Mouse (Mus musculus) erythroid progenitor cell, adult 5-6 weeks (primary cell): ENCODE data around the gene Glrx. TPM values are rescaled to one million over a fixed set of nuclear protein-coding genes. Genes with fewer than 3 reads are reported as not detected.
"Not testable (repeated sequence)": the region's sequence is repeated elsewhere in the genome, so short reads cannot be mapped to it uniquely, and the experiment has no call there.

Experiments used
- ATAC-seq: replicated peaks from 2 replicates; pipeline ENCODE4 v1.8.0; 2016; ENCODE audit warnings: moderate number of reproducible peaks, mild to moderate bottlenecking, moderate TSS enrichment, inconsistent platforms; ENCODE audit not compliant: poor library complexity, low FRiP score, severe bottlenecking
- total RNA-seq, 2 experiments: library from RNA; stranded (forward) in 1 of 2; stranded (reverse) in 1 of 2; fragments of 150-400 nt in 1 of 2; fragments of 186-747, 209-891 nt in 1 of 2; gene quantifications; 2 replicates each; pipeline versions ENCODE4 v1.2.3 to v1.2.4; 2015 to 2017; ENCODE audit warnings: low replicate concordance in 2 of 2

The Glrx gene
- total RNA-seq (2015; ENCODE audit: low replicate concordance), result 62.9 and 66.7 TPM in 2 replicates
- total RNA-seq (2017; ENCODE audit: low replicate concordance), result 18.9 and 34.6 TPM in 2 replicates

DNA sequence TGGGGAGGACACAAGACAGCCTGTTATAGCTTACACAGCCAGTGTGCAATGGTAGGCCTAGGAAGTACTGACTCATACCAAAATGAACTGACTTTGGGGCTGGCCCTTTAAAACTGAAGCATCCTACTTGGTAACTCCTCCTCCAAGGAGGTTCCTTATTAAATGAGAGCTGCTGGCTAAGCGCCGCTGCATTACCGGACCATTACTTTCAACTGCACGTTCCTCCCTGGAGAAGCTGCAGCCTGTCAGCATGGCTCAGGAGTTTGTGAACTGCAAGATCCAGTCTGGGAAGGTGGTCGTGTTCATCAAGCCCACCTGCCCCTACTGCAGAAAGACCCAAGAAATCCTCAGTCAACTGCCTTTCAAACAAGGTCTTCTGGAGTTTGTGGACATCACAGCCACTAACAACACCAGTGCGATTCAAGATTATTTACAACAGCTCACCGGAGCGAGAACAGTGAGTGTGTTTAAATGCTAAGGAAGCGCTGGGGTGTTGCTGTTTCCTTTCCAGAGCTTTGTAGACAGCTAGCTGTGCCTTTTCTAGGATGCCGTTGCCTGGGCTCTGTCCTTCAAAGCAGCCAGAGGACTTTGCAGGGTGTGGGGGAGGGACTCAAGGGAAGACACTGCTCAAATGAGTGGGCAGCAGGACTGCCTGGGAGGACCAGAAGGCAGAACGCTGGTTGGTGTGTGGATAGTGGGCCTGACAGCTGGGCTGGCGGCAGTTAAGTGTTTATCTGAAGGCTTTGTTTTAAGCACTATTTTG, at the start of gene Glrx:
TSS of gene Glrx (plus strand) at position 150 of the 763 bp plus-strand sequence.
- ATAC-seq, result peak; percentile 80

GRCm38 (mm10) chr13:75790550-75791205, 49.0 kb upstream of the Glrx start:
- no peak for ATAC-seq

- no peak for ATAC-seq
Observed at GRCm38 (mm10) chr13:75793863-75794629, 45.6 kb upstream of the Glrx start.

GRCm38 (mm10) chr13:75797369-75798141, 42.1 kb upstream of the Glrx start:
- peak; percentile 90 for ATAC-seq

DNA sequence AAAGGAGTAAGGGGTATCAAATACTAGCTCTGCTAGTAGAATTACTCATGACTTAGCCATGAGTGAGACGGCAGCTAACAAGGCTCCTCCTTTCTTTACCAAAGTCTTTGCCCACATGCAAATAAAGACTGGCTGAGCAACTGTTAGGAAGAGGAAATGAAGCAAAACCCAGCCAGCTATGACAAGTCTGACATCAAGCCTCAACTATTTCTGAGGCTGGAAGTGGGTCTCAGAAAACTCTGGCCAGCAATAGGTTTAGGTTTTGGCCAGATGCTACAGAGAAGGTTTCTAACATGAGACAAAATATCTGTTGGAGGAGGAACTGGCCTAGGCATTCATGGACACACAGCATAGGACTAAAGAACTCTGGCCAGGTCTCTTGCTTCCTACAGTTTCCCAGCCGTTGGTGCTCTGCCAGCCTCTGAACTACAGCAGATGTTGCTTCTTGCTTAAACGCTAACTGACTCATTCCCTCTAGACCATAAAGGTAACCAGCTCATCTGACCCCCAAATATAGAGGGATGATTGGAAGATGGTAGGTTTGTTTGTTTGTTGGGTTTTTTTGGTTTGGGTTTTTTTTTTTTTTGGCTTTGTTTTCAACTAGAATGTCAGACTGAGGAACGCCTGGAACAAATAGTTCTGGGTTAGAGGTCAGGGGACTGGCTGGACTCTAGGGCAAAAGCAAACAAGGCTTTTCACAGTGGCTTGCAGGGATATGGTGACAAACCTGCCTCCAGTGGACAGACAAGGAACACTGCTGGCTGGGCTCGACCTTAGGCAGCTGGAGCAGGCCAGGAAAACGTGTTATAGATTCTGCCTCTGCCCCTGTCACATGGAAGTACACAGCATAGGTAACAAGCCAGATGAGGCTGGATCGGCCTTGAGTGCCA, 41.0 kb upstream of the Glrx start:
- ATAC-seq, result no peak

DNA sequence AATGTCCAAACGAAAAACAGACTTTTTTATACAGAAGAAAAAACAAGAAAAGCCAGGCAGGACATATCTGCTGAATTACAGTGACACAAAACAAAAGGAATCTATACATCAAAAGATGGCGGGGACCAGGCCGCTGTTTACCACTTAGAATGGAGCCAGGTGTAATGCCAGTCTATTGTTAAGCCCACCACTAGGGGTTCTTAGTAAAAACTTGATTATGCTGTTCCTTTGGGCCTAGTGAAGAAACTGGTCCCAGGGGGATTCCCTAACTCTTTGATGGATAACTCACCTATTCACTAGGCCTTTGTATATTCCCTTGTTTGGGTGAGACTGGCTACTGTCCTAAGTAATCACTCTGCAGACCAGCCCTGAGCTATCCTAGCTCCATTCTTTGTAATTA, 40.2 kb upstream of the Glrx start:
- no peak for ATAC-seq

GRCm38 (mm10) chr13:75807969-75808368, 31.7 kb upstream of the Glrx start:
- no peak for ATAC-seq

DNA sequence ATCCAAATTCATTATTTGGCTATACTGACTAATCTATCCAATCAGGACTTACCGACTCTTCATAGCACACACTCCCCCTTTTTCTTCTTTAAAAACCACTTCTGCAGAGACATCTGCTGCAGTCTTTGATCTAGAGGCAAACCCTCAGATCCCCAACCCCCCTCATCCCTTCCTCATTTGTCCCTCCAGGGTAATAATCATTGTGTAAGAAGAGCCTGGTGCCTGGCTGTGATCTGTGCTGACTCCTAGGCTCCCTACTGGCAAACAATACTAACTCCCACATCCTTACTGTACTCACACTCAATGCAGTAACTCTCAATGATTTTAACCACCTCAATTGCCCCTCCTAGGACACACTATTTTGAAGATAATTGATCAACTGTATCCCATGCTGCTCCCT, 29.7 kb upstream of the Glrx start:
- no peak for ATAC-seq

GRCm38 (mm10) chr13:75817183-75817582, 22.5 kb upstream of the Glrx start:
- ATAC-seq, result no peak

GRCm38 (mm10) chr13:75818486-75818885, 21.2 kb upstream of the Glrx start:
- ATAC-seq, result no peak

DNA sequence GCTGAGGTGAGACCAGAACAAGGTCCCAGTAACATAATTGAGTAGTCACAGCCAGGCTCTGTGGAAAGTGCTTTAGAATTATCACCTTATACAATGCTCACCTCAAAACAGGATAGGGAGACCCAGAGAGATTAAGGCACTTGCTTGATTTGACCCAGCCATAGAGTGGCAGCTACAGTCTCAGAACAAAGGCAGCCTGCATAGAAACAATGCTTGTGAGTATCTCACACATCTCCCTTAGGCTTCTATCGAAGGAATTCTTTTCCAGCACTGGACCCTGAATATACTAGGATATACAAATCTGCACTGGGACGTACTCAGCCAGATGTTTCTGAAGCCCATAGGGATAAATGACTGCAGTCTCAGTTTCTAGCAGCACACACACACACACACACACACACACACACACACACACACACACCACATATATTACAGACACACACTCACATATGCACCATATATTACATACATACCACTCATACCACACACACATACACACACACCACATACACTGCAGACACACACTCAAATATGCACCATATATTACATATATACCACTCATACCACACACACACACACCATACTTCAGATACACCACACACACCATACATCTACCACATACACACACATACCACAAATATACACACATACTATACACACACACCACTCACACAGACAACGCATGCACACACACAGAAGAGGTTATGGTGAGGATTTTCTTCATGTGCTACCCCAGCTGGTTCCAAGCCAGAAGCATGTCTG, 20.5 kb upstream of the Glrx start:
- no peak for ATAC-seq

DNA sequence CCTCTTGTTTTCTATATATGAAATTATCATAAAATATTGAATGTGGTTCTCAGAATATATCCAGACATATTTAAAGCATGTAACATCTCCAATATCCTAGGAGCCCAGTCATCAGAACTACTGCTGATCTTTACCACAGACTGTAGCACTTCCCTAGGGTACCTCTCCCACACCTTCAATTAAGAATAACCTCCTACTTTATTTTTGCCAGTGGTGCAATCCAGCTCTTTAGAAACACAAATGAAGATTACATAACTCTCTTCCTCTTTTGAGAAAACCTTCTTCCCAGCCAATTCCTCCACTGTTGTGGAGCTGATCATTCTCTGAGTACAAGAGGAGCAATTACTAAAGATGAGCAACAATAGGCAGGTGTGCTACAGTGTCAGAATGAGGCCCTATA, 19.8 kb upstream of the Glrx start:
- ATAC-seq, result no peak

DNA sequence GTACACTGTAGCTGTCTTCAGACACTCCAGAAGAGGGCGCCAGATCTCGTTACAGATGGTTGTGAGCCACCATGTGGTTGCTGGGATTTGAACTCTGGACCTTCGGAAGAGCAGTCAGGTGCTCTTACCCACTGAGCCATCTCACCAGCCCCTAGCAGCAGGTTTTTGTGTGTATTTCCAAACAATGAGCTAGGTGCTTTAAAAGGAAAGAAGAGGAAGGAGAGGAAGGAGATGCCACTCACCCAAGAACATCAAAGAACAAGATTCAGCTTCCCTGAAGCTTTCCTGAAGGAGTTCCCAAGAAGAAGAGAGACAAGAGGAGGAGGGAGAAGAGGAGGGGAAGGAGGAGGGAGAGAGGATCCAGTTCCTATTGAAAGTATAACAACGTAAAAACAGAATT, 17.3 kb upstream of the Glrx start:
- ATAC-seq, result not testable (repeated sequence)

DNA sequence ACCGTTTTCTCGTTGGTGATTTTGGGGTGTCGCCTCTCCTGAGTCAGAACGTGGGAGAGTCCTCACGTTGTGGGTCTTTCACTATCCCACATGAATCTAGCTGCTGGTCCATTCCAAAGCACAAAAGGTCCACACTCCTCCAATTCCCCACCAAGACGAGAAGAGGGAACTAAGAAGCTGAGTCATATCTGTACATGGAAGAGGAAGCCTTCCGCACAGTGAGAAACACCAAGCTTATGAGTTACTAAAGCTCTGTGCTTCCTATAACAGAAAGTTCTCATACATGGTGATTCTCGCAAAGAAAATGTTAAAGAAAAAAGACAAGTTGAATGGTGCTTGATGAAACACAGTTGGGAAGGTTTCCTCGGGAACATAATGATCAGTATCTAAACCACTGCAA, 16.5 kb upstream of the Glrx start:
- no peak for ATAC-seq

DNA sequence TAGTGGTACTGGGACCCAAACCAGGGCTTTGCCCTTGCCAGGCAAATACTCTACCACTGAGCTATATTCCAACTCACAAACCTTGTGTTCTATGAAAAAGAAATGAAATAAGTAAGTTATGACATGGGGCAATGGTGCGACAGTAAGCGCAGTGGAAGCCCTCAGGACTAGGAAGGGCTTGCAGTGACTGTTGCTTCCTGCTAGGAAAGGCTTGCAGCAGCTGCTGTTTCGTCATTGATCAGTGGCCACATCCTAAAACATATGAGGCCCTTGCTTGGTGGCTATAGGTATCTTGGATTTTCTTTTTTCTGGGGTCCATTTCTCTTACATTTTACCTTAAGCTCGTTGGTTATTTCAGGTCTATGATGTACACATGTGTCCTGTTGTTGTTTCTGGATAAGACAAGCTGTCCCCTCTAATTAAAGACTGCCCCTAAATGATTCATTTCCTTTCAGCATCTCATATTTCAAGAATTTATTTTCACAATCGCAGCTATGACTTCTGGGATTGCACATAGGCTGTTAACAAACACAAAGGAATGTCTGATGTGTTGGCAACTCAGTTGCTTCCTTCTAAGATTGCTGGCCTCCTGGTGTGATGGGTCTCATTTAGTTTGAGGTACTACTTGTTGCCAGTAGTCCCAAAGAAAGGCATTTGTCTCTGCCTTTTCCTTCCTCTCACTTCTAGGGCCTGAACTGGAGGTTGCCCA, 14.9 kb upstream of the Glrx start:
- no peak for ATAC-seq

- ATAC-seq, result no peak
Observed at GRCm38 (mm10) chr13:75825388-75825787, 14.3 kb upstream of the Glrx start.

DNA sequence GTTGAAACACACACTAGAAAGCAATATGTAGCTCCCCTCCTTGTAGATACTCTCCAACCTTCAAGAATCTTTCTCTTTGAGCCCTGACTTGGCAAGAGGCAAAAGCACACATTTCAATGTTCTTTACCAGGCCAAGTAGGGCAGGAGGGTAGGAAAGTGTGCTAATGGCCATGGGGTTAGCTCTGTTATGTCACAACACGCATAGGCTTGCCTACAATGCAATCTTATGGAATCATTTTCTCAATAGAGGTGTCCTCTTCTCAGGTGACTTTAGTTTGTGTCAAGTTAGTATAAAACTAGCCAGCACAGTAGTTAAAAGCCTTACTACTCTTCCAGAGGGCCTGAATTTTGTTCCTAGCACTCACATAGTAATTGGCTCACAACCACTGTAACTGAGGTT, 9.0 kb upstream of the Glrx start:
- no peak for ATAC-seq

DNA sequence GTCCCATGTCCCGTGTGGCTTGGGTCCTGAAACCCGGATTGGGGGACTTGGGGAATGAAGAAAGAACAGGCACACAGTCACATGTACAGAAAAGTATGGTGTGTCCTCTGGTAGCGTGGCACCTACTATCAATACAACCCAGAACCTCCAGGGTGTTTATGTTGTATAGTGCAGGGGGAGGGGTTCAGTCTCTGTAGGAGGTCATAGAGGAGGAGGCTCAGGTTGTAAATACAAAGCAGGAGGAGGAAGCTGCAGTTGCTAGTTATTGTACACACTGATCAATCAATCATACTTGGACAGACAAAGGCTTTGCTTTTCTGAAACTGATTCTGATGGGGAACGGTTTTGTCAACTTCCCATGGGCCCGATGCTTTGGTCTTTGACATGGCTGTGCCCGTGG, 8.0 kb upstream of the Glrx start:
- ATAC-seq, result no peak
